Mouse (Mus musculus): ENCODE results near the gene Celf2. TPM values are rescaled to one million over a fixed set of nuclear protein-coding genes. Genes with fewer than 3 reads are reported as not detected.

Gene Celf2
- total RNA-seq, 2 experiments from 2014 or later = 91.3 to 93.2 TPM

GRCm38 (mm10) chr2:6867297-6867696 is 642.1 kb downstream of the Celf2 start:
- no peak for DNase-seq

- no peak for DNase-seq
Measured at GRCm38 (mm10) chr2:6865785-6866184, 643.6 kb downstream of the Celf2 start.

GRCm38 (mm10) chr2:6850102-6850644 is 659.2 kb downstream of the Celf2 start:
- DNase-seq = no peak

- DNase-seq = no peak
Measured at GRCm38 (mm10) chr2:6849388-6849787, 660.0 kb downstream of the Celf2 start.

GRCm38 (mm10) chr2:6830021-6830420 is 679.3 kb downstream of the Celf2 start:
- no peak for DNase-seq

- DNase-seq = no peak
Measured at GRCm38 (mm10) chr2:6827583-6827982, 681.8 kb downstream of the Celf2 start.

GRCm38 (mm10) chr2:6823021-6823420 is 686.3 kb downstream of the Celf2 start:
- no peak for DNase-seq

GRCm38 (mm10) chr2:6821593-6821992 is 687.8 kb downstream of the Celf2 start:
- no peak for DNase-seq

GRCm38 (mm10) chr2:6815281-6815680 is 694.1 kb downstream of the Celf2 start:
- DNase-seq = no peak

- DNase-seq = no peak
Measured at GRCm38 (mm10) chr2:6808736-6809135, 700.6 kb downstream of the Celf2 start.

GRCm38 (mm10) chr2:6796754-6797153 is 712.6 kb downstream of the Celf2 start:
- no peak for DNase-seq

- no peak for DNase-seq
Measured at GRCm38 (mm10) chr2:6795995-6796588, 713.3 kb downstream of the Celf2 start.

GRCm38 (mm10) chr2:6794858-6795257 is 714.5 kb downstream of the Celf2 start:
- no peak for DNase-seq

- DNase-seq = no peak
Measured at GRCm38 (mm10) chr2:6790876-6791275, 718.5 kb downstream of the Celf2 start.

GRCm38 (mm10) chr2:6786494-6787144 is 722.7 kb downstream of the Celf2 start:
- no peak for DNase-seq

GRCm38 (mm10) chr2:6770214-6770613 is 739.1 kb downstream of the Celf2 start:
- DNase-seq = no peak

- DNase-seq = peak; percentile 14
Measured at GRCm38 (mm10) chr2:6762381-6762780, 747.0 kb downstream of the Celf2 start.

- no peak for DNase-seq
Measured at GRCm38 (mm10) chr2:6743173-6743572, 766.2 kb downstream of the Celf2 start.

- DNase-seq = no peak
Measured at GRCm38 (mm10) chr2:6739998-6740668, 769.2 kb downstream of the Celf2 start.

GRCm38 (mm10) chr2:6732026-6732425 is 777.3 kb downstream of the Celf2 start:
- no peak for DNase-seq

- DNase-seq = no peak
Measured at GRCm38 (mm10) chr2:6730860-6731259, 778.5 kb downstream of the Celf2 start.

GRCm38 (mm10) chr2:6729984-6730383 is 779.4 kb downstream of the Celf2 start:
- DNase-seq = no peak

- no peak for DNase-seq
Measured at GRCm38 (mm10) chr2:6728840-6729252, 780.5 kb downstream of the Celf2 start.

- DNase-seq = no peak
Measured at GRCm38 (mm10) chr2:6727366-6727765, 782.0 kb downstream of the Celf2 start.
